Mouse (Mus musculus): Measurements from ENCODE around the gene Acap1.

Gene Acap1

GRCm38 (mm10) chr11:69902972-69903371 is 7.6 kb upstream of the Acap1 start:
- no peak for DNase-seq (ENCODE audit: low spot score)

DNA sequence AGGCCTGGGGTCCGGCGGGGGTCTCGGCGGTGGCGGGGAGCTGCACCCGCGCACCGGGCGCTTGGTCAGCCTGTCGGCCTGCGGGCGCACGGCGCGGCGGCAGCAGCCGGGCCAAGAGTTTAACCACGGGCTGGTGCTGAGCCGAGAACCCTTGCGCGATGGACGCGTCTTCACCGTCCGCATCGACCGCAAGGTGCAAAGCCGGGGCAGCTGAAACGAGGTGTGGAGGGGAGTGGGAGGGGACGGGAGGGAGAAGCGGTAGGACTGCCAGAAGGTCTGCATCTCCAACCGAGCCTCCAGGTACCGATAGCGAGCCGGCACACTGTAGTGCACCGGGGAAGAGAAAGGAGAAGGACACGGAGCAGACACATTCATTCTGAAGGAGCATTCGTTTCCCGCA is 6.7 kb upstream of the Acap1 start:
- DNase-seq (ENCODE audit: low spot score), result peak; percentile 46

DNA sequence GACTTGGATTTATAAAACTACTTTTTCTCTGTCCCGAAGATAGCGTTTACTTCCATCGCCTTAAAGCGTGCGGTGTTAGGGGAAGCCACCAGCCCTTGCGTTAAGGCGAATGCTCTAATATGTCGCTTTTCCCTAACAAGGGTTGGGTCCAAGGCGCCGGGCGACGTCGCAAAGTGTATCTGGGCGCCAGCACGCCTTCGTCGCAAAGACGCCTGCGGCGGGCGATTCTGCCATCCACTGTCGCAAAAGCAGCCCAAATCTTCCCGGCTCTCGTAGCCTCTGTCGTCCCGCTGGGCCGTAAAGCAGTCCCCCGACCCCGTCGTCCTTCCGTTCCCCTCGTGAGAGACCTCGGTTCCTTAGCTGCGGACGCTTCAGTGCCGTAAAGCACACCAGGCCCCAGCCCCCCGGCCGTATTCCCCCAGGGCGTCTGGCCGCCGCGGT is 6.1 kb upstream of the Acap1 start:
- peak; percentile 98 for DNase-seq (ENCODE audit: low spot score)

GRCm38 (mm10) chr11:69900471-69901405 is 5.4 kb upstream of the Acap1 start, which contains the start of the genes 2810408A11Rik and Neurl4:
Gene 2810408A11Rik, minus strand, starts transcription at chr11:69900987.
Gene Neurl4, plus strand, starts transcription at chr11:69901072.
- DNase-seq (ENCODE audit: low spot score), result peak; percentile 91

DNA sequence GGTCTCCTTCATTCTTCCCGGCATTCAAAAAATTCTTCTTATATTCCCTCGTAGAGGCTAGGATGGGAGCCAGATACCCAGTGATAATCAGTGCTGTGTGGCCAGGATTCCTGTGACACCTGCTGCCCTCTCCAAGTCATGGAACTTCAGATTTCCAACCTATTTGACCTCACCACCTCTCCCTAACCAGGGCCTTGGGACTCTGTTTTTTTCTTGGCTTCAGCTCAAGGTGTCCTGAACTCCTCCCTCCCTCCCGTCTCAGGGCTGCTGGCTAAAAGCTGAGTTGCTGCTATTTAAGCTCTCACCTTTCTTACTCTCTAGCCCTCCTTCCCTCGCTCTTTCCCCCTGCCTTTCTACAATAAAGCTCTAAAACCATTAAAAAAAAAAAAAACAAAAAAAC is 4.5 kb upstream of the Acap1 start:
- DNase-seq (ENCODE audit: low spot score), result no peak

DNA sequence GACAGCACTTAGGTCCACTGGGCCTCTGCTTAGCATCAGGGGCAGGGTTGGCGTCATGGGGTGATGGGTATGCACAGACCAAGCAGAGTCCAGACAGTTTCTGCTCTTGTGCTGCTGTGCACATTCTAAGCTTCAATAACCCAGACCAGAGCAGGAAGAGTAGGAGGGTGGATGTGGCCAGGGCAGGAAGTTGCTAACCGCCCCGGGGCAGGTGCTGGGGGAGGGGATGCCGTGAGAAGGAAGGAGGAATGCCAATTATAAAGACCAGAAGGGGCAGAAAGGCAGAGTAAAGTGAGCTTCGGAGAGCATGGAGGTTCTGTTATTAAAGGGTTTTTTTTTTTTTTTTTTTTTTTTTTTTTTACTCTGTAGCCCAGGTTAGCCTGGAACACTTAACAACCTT is 668 bp downstream of the Acap1 start:
- DNase-seq (ENCODE audit: low spot score), result no peak

GRCm38 (mm10) chr11:69891482-69891881 is 3.9 kb downstream of the Acap1 start:
- no peak for DNase-seq (ENCODE audit: low spot score)

GRCm38 (mm10) chr11:69886907-69887635 is 8.3 kb downstream of the Acap1 start:
- no peak for DNase-seq (ENCODE audit: low spot score)

DNA sequence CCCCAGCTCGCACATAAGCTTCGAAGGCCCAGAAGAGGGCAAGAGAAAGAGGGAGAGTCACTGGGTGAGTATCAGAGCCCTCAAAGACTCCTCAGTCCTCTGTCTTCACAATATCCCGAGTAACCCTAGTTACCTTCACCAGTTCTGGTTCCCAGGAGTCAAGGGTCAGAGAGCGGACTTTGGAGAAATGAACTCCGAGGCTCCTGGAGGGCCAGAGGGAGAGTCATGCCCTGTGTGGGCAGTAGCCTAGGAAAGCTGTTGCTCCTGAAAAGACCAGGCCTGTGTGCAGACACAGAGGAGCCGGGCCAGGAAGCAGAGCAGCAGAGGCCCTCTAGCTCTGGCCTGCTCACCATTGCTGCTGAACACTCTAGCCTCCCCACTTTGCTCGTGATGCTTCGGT is 10.7 kb downstream of the Acap1 start:
- DNase-seq (ENCODE audit: low spot score), result no peak

DNA sequence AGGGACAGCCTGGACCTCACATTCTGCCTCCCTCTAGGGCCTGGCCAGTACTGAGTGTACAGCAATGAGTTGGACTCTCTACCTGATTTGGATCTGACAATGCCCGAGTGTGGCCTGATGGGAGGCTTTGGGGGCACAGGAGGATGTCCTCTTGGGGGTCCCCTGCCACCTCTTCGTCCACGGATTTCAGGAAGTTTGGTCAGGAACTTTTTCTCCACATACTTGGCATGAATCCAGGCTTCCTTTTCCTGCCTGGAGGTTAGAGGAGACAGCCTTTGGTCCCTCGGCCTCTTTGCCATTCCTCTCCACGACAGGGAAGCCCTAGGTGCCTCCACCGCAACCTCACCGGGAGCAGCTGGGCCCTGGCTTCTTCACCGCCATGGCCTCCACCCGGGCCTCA is 11.1 kb downstream of the Acap1 start:
- no peak for DNase-seq (ENCODE audit: low spot score)

DNA sequence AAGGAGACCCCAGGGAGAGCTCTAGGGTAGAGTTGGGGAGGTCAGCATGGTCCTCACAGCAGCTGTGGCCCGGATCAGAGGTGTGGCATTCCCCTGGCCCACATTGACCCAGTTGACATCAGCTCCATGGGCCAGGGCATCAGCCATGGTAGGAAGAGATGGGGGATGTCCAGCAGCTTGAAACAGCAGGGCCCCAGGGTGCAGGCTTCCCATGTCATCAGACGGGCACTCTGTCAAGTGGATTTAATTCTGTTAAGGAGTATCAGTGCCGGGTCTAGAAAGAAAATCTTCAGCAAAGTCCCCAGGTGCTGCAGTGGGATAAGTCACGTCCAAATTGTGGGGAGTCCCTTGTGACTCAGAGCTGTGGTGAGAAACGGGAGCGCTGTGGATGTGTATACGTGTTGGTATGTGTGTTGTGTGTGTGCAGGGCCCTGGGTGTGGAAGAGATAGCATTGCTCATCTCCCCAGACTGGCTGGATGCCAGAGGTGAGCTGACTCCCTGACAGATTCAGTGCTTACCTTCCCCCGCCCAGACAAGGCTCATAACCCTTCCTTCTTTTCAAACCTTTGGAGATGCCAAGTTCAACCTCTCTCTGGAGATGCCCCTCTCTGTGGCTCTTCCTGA is 11.7 kb downstream of the Acap1 start:
- DNase-seq (ENCODE audit: low spot score), result no peak

GRCm38 (mm10) chr11:69883066-69883465 is 12.3 kb downstream of the Acap1 start:
- no peak for DNase-seq (ENCODE audit: low spot score)

- DNase-seq (ENCODE audit: low spot score), result no peak
These were observed 13.3 kb downstream of the Acap1 start for GRCm38 (mm10) chr11:69881787-69882670.

- DNase-seq (ENCODE audit: low spot score), result peak; percentile 87
These were observed 14.3 kb downstream of the Acap1 start, which contains the start of gene Kctd11 for GRCm38 (mm10) chr11:69880853-69881603. Gene Kctd11, minus strand, starts transcription at chr11:69881406.

GRCm38 (mm10) chr11:69880506-69880852 is 14.9 kb downstream of the Acap1 start:
- peak; percentile 87 for DNase-seq (ENCODE audit: low spot score)

GRCm38 (mm10) chr11:69879711-69880110 is 15.6 kb downstream of the Acap1 start:
- DNase-seq (ENCODE audit: low spot score), result no peak

DNA sequence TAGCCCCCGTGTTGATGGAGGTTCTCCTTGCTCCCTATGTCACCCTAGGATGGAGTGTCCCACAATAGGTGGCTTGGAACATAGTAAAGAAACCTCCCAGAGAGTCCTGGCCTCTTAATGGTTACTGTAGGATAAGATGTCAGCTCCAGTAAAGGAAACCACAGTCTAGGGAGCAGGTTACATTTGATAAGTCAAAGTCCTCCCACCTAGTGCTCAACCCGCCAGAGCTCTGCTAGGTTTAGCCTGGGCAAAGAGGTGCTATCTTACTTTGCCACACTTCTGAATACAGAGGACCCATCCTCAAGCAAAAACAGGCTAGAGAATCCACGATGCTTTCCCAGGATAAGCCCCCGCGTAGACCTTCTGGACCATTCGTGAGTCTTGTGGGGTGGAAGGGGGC is 16.4 kb downstream of the Acap1 start:
- no peak for DNase-seq (ENCODE audit: low spot score)

DNA sequence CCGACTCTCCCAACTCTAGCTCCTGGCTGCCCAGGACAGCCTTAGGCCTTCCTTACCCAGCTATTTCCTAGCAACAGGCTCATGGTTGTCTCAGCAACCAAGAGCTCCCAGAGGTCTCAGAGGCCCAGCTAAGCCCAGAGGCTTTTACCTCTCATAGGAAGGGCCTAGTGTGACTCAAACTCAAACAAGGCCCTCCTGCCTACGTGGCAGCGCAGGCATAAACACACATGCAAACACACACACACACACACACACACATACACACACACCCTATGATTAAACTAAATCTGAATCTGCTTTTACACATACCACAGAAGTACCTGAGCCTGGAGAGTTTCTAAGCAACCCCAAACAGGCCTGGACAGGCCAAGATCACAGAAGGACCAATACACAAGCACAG is 16.9 kb downstream of the Acap1 start:
- DNase-seq (ENCODE audit: low spot score), result peak; percentile 42

DNA sequence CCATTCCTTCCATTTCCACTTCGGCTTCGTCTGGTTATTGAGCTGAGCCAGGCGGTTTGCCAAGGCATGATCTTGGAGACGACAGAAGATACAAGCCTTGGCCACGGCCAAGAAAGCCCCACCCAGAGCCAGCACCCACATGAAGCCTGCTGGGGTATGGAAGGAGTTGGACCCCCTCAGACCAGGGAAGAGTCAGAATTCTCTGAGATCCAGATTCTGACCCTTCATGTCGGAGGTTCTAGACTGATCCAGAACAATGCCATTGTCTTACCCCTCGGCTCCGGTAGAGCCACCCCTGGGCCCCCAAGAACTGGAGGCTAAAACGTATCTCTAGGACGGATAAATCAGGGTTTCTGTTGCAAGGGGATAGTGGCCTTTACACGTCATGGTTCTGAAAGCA is 17.5 kb downstream of the Acap1 start, which contains the start of gene Tmem95:
Gene Tmem95, minus strand, starts transcription at position 141 of the 400 bp plus-strand sequence.
- no peak for DNase-seq (ENCODE audit: low spot score)

DNA sequence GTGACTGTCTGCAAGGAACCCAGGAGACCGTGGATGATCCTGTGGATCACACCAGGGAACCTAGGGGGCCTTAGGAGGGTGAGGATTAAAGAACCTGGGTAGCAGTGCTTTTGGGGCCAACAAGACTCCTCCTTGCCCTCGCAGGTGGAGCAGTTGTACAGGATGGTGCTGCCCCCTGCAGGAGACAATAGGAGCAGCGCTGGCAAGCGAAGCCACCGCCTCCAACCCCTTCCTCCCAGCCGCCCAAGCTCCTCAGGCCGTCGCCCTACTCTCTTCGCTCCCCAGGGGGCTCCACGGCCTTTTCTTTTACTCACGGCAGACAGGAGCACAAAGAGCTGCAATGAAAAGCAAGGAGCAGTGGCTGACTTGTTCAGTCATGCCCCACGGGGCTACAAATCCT is 18.5 kb downstream of the Acap1 start:
- DNase-seq (ENCODE audit: low spot score), result peak; percentile 88

DNA sequence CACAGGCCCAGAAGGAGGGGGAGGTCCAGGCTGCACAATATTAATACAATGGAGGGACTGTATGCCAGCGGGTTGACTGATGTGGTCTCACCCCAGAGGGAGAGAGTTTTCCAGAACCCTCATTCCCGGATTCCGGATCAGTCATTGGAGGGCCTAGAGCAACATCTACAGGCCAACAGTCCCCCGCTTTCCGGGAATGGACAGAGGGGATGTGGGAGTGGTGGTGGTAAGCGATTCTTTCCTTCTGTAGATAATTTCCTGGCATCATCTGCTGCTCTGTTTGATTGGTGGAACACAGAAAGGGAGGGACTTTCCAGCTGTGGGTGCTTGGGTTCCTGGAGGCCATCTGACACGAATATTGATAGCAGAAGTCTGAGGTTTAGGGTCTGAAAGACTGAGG is 19.2 kb downstream of the Acap1 start:
- DNase-seq (ENCODE audit: low spot score), result peak; percentile 41
